In genomic region chr13:84570984-84571844, GRCm38 (mm10) we compare ENCODE assay signal across 8 mouse cellular contexts.
DNase-seq lines count a peak whose midpoint lies in the region; ATAC-seq and TF ChIP-seq lines count a peak whose summit lies in the region.

No protein-coding gene starts in this region.

- peak; percentile 77 for DNase-seq in R1 (ENCODE audit: low read depth, low spot score)
- DNase-seq in cerebellum, postnatal 14 days, result peak; percentile 92 to 95
- DNase-seq in frontal cortex, postnatal 25 days (ENCODE audit: low spot score in 2 of 2), result peak; percentile 3 to 12
- peak; percentile 17 to 33 for DNase-seq in left cerebral cortex, adult 2 months (ENCODE audit: extremely low spot score in 1 of 2, low spot score in 2 of 2)
- no peak for DNase-seq in testis, postnatal 10 days (ENCODE audit: low spot score)
- no peak for DNase-seq in c-Kit-positive CD71-positive TER-119-positive erythroid progenitor cells, embryonic 14.5 days (ENCODE audit: low spot score)
- no peak for DNase-seq in gastrocnemius, postnatal 14 days

- H3K27me3 ChIP-seq in neural tube, embryonic 13.5 days, result no peaks in the 10 kb centered on the region

- ATAC-seq in neural tube, embryonic 13.5 days (ENCODE audit: low read depth), result peak; percentile 93

- peaks cover 30% of the 10 kb centered on the region for H3K4me1 ChIP-seq in neural tube, embryonic 13.5 days (replicated peaks)

- peak overlapping the region; percentile 34 for H3K4me2 ChIP-seq in neural tube, embryonic 13.5 days

- H3K9me3 ChIP-seq in neural tube, embryonic 13.5 days, result no peaks in the 10 kb centered on the region

- WGBS in neural tube, embryonic 13.5 days, result 3% methylated on average over 10 of the region's 10 CpGs

- intact Hi-C loops in left cerebral cortex, adult 2 months (cut with DNase I), result no loop called here
- intact Hi-C loops in gastrocnemius, postnatal 14 days (cut with DNase I; ENCODE audit: low total_unique reads), result no loop called here

- H3K27ac ChIP-seq in left cerebral cortex, adult 2 months, result no peak overlapping the region
- peak overlapping the region; percentile 78 for H3K27ac ChIP-seq in neural tube, embryonic 13.5 days (replicated peaks)

- H3K9ac ChIP-seq in neural tube, embryonic 13.5 days, result no peak overlapping the region

- no peaks in the 10 kb centered on the region for H3K36me3 ChIP-seq in neural tube, embryonic 13.5 days

- TF ChIP-seq CTCF in left cerebral cortex, adult 2 months (IDR thresholded peaks at IDR 0.05), result no peak

- H3K4me3 ChIP-seq in left cerebral cortex, adult 2 months, result no peak overlapping the region
- H3K4me3 ChIP-seq in neural tube, embryonic 13.5 days, result no peak overlapping the region

Comparison
In these comparisons a context has a peak if more than half of its experiments do, and no peak if none do; other contexts are left out.
1. DNase-seq: peak in R1 (single experiment), cerebellum, postnatal 14 days (2 of 2), frontal cortex, postnatal 25 days (2 of 2) and left cerebral cortex, adult 2 months (2 of 2); none in testis, postnatal 10 days (single experiment), c-Kit-positive CD71-positive TER-119-positive erythroid progenitor cells, embryonic 14.5 days (single experiment) and gastrocnemius, postnatal 14 days (single experiment).